Mouse (Mus musculus) testis, adult 2 months (tissue): Measurements from ENCODE around the gene Bcas1. TPM values are rescaled to one million over a fixed set of nuclear protein-coding genes. Genes with fewer than 3 reads are reported as not detected.

Experiments used
- H3K27ac ChIP-seq: fragments of 200-500 bp; 2 replicates; pipeline ENCODE4 v1.5.1; 2012; ENCODE audit warnings: low read depth, low read length; ENCODE audit not compliant: control insufficient read depth, insufficient read depth
- H3K27me3 ChIP-seq: fragments of 200-500 bp; 2 replicates; pipeline ENCODE4 v1.6.1; 2012; ENCODE audit warnings: mild to moderate bottlenecking, low read length, moderate library complexity; ENCODE audit not compliant: control insufficient read depth, insufficient read depth
- H3K36me3 ChIP-seq: fragments of 200-500 bp; 2 replicates; pipeline ENCODE4 v1.6.1; 2012; ENCODE audit warnings: mild to moderate bottlenecking, low read length; ENCODE audit not compliant: control insufficient read depth, insufficient read depth
- H3K4me1 ChIP-seq: fragments of 200-500 bp; 2 replicates; pipeline ENCODE4 v1.6.1; 2012; ENCODE audit warnings: low read length; ENCODE audit not compliant: control insufficient read depth, insufficient read depth
- H3K4me3 ChIP-seq: fragments of 200-500 bp; 2 replicates; pipeline ENCODE4 v1.5.1; 2012; ENCODE audit warnings: low read depth, mild to moderate bottlenecking, low read length, moderate library complexity, mixed read lengths; ENCODE audit not compliant: control insufficient read depth
- CTCF ChIP-seq: fragments of 200-500 bp; IDR thresholded peaks from 2 replicates; pipeline ENCODE4 v1.5.1; 2012; ENCODE audit warnings: low read depth, mild to moderate bottlenecking, inconsistent platforms, low read length, moderate library complexity; ENCODE audit not compliant: control insufficient read depth, insufficient read depth, insufficient replicate concordance
- POLR2A ChIP-seq: fragments of 200-500 bp; IDR thresholded peaks from 2 replicates; pipeline ENCODE4 v1.6.1; 2012; ENCODE audit warnings: low read depth, mild to moderate bottlenecking, inconsistent platforms, low read length, moderate library complexity; ENCODE audit not compliant: control insufficient read depth
- polyA plus RNA-seq: library from polyadenylated mRNA; depleted of rRNA; stranded (reverse); fragments of >200 nt; gene quantifications from 2 replicates; pipeline ENCODE4 v1.2.3, GENCODE M21; 2012

Bcas1 gene
- polyA plus RNA-seq, 1 experiment: 19.4 TPM

GRCm38 (mm10) chr2:170310988-170311359, 116.7 kb downstream of the Bcas1 start:
- Histone ChIP-seq H3K27ac (no peak overlapping the region), H3K4me3 (no peak overlapping the region), H3K4me1 (peaks cover 2% of the 10 kb centered on the region; the same call in 1 of the 2 replicates), H3K36me3 (no peaks in the 10 kb centered on the region), H3K27me3 (no peaks in the 10 kb centered on the region)
- no peak for TF ChIP-seq POLR2A
- TF ChIP-seq CTCF: no peak

- H3K4me3 ChIP-seq: no peak overlapping the region
- no peak overlapping the region for H3K27ac ChIP-seq
- H3K4me1 ChIP-seq: peaks cover 2% of the 10 kb centered on the region; the same call in 1 of the 2 replicates
- no peaks in the 10 kb centered on the region for H3K27me3 ChIP-seq
- H3K36me3 ChIP-seq: no peaks in the 10 kb centered on the region
- no peak for TF ChIP-seq CTCF
- TF ChIP-seq POLR2A: no peak
Observed at GRCm38 (mm10) chr2:170310310-170310987, 117.2 kb downstream of the Bcas1 start.

- Histone ChIP-seq H3K4me1 (peaks cover 9% of the 10 kb centered on the region), H3K4me3 (no peak overlapping the region), H3K36me3 (no peaks in the 10 kb centered on the region), H3K27me3 (no peaks in the 10 kb centered on the region), H3K27ac (no peak overlapping the region)
- no peak for TF ChIP-seq POLR2A
- no peak for TF ChIP-seq CTCF
Observed at GRCm38 (mm10) chr2:170308966-170309365, 118.7 kb downstream of the Bcas1 start.

- no peaks in the 10 kb centered on the region for H3K36me3 ChIP-seq
- peaks cover 11% of the 10 kb centered on the region for H3K4me1 ChIP-seq
- no peak overlapping the region for H3K4me3 ChIP-seq
- H3K27ac ChIP-seq: no peak overlapping the region
- H3K27me3 ChIP-seq: no peaks in the 10 kb centered on the region
- no peak for TF ChIP-seq POLR2A
- TF ChIP-seq CTCF: no peak
Observed at GRCm38 (mm10) chr2:170308033-170308820, 119.4 kb downstream of the Bcas1 start.

DNA sequence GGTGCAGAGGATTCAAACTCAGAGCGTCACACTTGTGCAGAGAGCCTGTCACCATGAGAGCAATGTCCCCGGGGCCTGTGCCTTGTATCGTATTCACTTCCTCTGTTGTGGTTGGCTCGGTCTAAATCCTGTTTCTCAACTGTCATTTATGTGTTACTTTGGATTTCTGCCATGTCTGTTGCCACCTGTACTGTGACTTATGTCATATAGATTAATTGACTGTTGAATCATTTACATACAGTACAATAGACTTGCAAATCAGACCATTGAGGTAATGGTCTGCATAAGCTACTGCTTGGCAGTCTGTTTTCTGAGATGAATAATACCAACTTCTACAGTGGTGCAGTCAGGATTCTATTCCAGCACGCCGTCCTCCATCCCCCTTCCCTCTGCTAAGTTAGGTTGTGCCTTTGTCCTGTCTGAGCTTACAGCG, 120.0 kb downstream of the Bcas1 start:
- H3K36me3 ChIP-seq: no peaks in the 10 kb centered on the region
- peaks cover 13% of the 10 kb centered on the region for H3K4me1 ChIP-seq
- no peaks in the 10 kb centered on the region for H3K27me3 ChIP-seq
- H3K4me3 ChIP-seq: no peak overlapping the region
- H3K27ac ChIP-seq: no peak overlapping the region
- TF ChIP-seq POLR2A (no peak), CTCF (no peak)

DNA sequence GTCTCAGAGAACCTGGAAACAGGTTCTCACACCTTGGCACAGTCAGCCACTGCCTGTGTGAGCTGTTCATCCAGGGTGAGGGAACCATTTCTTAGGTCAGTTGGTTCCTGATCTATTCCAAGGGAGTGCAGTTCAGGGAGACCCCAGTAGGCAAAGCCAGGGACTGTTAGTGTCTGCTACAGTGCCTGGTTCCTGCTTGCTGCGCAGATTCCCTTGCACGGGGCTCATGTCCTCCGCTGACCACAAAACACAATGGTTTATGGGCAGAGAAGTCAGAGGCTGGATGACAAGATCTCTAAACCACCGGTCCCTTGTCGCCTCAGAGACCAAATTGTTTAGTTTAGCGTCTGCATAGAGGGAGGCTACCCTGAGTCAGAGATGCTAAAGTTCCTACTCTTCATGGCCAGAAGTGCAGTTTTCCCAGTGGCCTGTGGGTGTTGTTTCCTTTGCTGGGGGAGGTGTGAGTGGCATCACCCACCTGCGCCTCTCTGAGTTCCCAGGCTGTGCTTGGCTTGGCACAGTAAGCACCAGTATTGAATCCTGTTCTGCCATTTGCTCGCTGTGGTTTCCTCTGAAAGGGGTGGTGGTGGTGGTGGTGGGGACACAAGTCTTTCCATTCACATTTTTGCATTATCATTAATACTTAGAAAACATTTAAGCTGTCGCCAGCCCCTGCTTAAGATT, 120.9 kb downstream of the Bcas1 start:
- Histone ChIP-seq H3K27ac (no peak overlapping the region), H3K27me3 (no peaks in the 10 kb centered on the region), H3K4me1 (peaks cover 13% of the 10 kb centered on the region), H3K36me3 (no peaks in the 10 kb centered on the region), H3K4me3 (no peak overlapping the region)
- TF ChIP-seq CTCF: no peak

GRCm38 (mm10) chr2:170304766-170305165, 122.9 kb downstream of the Bcas1 start:
- Histone ChIP-seq H3K27me3 (no peaks in the 10 kb centered on the region), H3K4me1 (peaks cover 13% of the 10 kb centered on the region), H3K36me3 (no peaks in the 10 kb centered on the region), H3K27ac (no peak overlapping the region), H3K4me3 (no peak overlapping the region)
- TF ChIP-seq POLR2A (no peak), CTCF (no peak)
